8 mouse cellular contexts compared by ENCODE assay signal in the genomic region with DNA sequence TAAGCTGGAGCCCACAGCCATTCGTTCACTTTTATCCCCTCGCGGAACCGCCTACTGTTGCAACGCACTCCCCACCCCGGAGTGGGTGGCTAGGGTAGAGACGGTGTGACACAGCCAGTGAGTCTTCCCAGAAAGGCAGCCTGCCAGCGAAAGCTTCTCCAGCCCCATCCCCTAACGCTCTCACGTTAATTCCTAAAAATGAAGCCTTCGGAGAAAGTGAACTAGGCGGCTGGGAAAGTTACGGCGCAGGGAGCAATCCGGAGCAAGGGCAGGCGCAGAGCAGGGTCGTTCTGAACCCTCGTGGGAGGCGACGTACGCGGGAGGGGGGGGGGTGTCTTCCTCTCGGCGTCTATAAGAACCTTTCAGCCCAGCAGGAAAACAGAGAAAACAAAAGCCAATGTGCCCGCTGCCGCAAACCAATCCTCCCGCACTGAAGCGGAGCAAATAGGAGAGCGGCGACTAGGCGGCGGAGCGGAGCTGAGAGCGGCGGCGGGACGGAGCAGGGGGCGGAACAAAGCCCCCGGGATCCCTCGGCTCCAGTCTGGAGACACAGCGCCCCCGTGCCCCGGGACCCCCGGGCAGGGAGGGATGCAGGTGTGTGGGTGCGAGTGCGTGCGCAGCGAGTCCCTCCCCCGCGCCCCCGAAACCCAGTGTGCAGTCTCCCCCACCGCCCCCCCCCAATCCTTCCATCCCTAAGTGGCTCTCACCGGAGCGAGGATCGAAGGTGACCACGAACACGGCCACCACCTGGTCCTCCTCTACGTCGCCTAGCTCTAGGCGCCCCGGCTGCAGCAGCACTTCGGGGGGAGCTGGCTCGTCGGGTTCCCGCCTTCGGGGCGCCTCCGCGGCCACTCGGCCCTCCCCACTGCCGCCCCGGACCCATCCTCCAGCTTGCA. TPM values are rescaled to one million over a fixed set of nuclear protein-coding genes. Genes with fewer than 3 reads are reported as not detected.
DNase-seq lines count a peak whose midpoint lies in the region; ATAC-seq and TF ChIP-seq lines count a peak whose summit lies in the region.

No protein-coding gene starts in this region.

- peak overlapping the region; percentile 89 for H3K4me2 ChIP-seq in limb, embryonic 13.5 days (replicated peaks)
- H3K4me2 ChIP-seq in midbrain, embryonic 13.5 days (replicated peaks): peak overlapping the region; percentile 83
- H3K4me2 ChIP-seq in stomach, postnatal 0 days (replicated peaks; ENCODE audit: low read depth): peak overlapping the region; percentile 95

- peak overlapping the region; percentile 78 for H3K4me3 ChIP-seq in limb, embryonic 13.5 days
- peak overlapping the region; percentile 79 for H3K4me3 ChIP-seq in midbrain, embryonic 13.5 days (replicated peaks)
- H3K4me3 ChIP-seq in stomach, postnatal 0 days (ENCODE audit: low read depth, low read length): peak overlapping the region; percentile 88

- peak; percentile 73 for ATAC-seq in limb, embryonic 13.5 days (ENCODE audit: low FRiP score, low read depth)
- ATAC-seq in midbrain, embryonic 13.5 days: peak; percentile 85
- no peak; the same call in 1 of the 2 replicates for ATAC-seq in stomach, postnatal 0 days (ENCODE audit: low FRiP score, low TSS enrichment)

- WGBS in limb, embryonic 13.5 days: under 1% methylated on average over 69 of the region's 72 CpGs
- 0% methylated on average over 57 of the region's 72 CpGs for WGBS in midbrain, embryonic 13.5 days
- 2% methylated on average over 56 of the region's 72 CpGs for whole genome bisulfite sequencing in stomach, postnatal 0 days

- DNase-seq in layer of hippocampus, adult 11-12 months (ENCODE audit: low spot score): peak; percentile 63
- DNase-seq in layer of hippocampus, adult 9-10 months (ENCODE audit: low spot score): no peak
- peak; percentile 81 to 85 for DNase-seq in cerebellum, postnatal 25 days
- peak; percentile 35 for DNase-seq in gastrocnemius, postnatal 14 days
- peak; percentile 15 for DNase-seq in kidney, adult 11 months
- DNase-seq in stomach, postnatal 0 days (ENCODE audit: low spot score): peak; percentile 46

- TF ChIP-seq EP300 in stomach, postnatal 0 days (optimal IDR thresholded peaks at IDR 0.05): no peak

- H3K9ac ChIP-seq in limb, embryonic 13.5 days: peak overlapping the region; percentile 86
- peak overlapping the region; percentile 91 for H3K9ac ChIP-seq in midbrain, embryonic 13.5 days (replicated peaks)
- peak overlapping the region; percentile 79 for H3K9ac ChIP-seq in stomach, postnatal 0 days (ENCODE audit: low read length)

- H3K36me3 ChIP-seq in limb, embryonic 13.5 days: no peaks in the 10 kb centered on the region
- H3K36me3 ChIP-seq in midbrain, embryonic 13.5 days: no peaks in the 10 kb centered on the region
- H3K36me3 ChIP-seq in stomach, postnatal 0 days (ENCODE audit: control insufficient read depth, insufficient read depth, low read length): no peaks in the 10 kb centered on the region

- peaks cover 24% of the 10 kb centered on the region for H3K27me3 ChIP-seq in limb, embryonic 13.5 days
- peaks cover 14% of the 10 kb centered on the region for H3K27me3 ChIP-seq in midbrain, embryonic 13.5 days
- no peaks in the 10 kb centered on the region for H3K27me3 ChIP-seq in stomach, postnatal 0 days (ENCODE audit: control insufficient read depth, insufficient read depth, low read length)

- H3K4me1 ChIP-seq in limb, embryonic 13.5 days: peaks cover 22% of the 10 kb centered on the region
- H3K4me1 ChIP-seq in midbrain, embryonic 13.5 days (replicated peaks): peaks cover 32% of the 10 kb centered on the region
- H3K4me1 ChIP-seq in stomach, postnatal 0 days (replicated peaks; ENCODE audit: control insufficient read depth, insufficient read depth): no peaks in the 10 kb centered on the region

- no peaks in the 10 kb centered on the region for H3K9me3 ChIP-seq in limb, embryonic 13.5 days
- no peaks in the 10 kb centered on the region for H3K9me3 ChIP-seq in midbrain, embryonic 13.5 days
- H3K9me3 ChIP-seq in stomach, postnatal 0 days (ENCODE audit: control insufficient read depth, low read length): no peaks in the 10 kb centered on the region

- peak; percentile 38; the same call in 1 of the 2 replicates for TF ChIP-seq CTCF in stomach, postnatal 0 days (IDR thresholded peaks at IDR 0.05; ENCODE audit: low read depth)

- peak overlapping the region; percentile 39; the same call in 1 of the 2 replicates for H3K27ac ChIP-seq in limb, embryonic 13.5 days
- peak overlapping the region; percentile 91 for H3K27ac ChIP-seq in midbrain, embryonic 13.5 days
- H3K27ac ChIP-seq in stomach, postnatal 0 days (replicated peaks): peak overlapping the region; percentile 45

- intact Hi-C loops in gastrocnemius, postnatal 14 days (cut with DNase I; ENCODE audit: low total_unique reads): no loop called here

RNA-seq across cellular contexts. Expression of a gene that starts 0.5 kb away (rescaled TPM):
- 1 to 10 TPM; 1.8 to 2.0 TPM for total RNA-seq in gastrocnemius, postnatal 14 days (2021)
- polyA plus RNA-seq in limb, embryonic 13.5 days (2015; fragmentation: Nextera tagmentation; extraction: Ambion mirVana): 9.3 and 10.1 TPM in 2 replicates
- 14.2 and 14.3 TPM in 2 replicates for polyA plus RNA-seq in midbrain, embryonic 13.5 days (2015; fragmentation: Nextera tagmentation; extraction: Ambion mirVana)
- polyA plus RNA-seq in stomach, postnatal 0 days (2015; fragmentation: Nextera tagmentation; extraction: Ambion mirVana): 11.0 TPM in 2 replicates

RNA-seq across cellular contexts. Expression of a gene that starts 3.5 kb away (rescaled TPM):
- total RNA-seq in gastrocnemius, postnatal 14 days (2021): not detected
- not detected in 2 replicates for polyA plus RNA-seq in limb, embryonic 13.5 days (2015; fragmentation: Nextera tagmentation; extraction: Ambion mirVana)
- 0.13 and 0.15 TPM in 2 replicates for polyA plus RNA-seq in midbrain, embryonic 13.5 days (2015; fragmentation: Nextera tagmentation; extraction: Ambion mirVana)
- 0.05 TPM in 1 of 2 replicates, not detected in the other for polyA plus RNA-seq in stomach, postnatal 0 days (2015; fragmentation: Nextera tagmentation; extraction: Ambion mirVana)

RNA-seq across cellular contexts. Expression of a gene that starts 35.8 kb away (rescaled TPM):
- total RNA-seq in gastrocnemius, postnatal 14 days (2021): 10 to 100 TPM; 26.4 to 28.9 TPM
- 180 and 194 TPM in 2 replicates for polyA plus RNA-seq in limb, embryonic 13.5 days (2015; fragmentation: Nextera tagmentation; extraction: Ambion mirVana)
- 152 and 165 TPM in 2 replicates for polyA plus RNA-seq in midbrain, embryonic 13.5 days (2015; fragmentation: Nextera tagmentation; extraction: Ambion mirVana)
- 89.2 and 93.6 TPM in 2 replicates for polyA plus RNA-seq in stomach, postnatal 0 days (2015; fragmentation: Nextera tagmentation; extraction: Ambion mirVana)

RNA-seq across cellular contexts. Expression of a gene that starts 55.6 kb away (rescaled TPM):
- total RNA-seq in gastrocnemius, postnatal 14 days (2021): not detected
- not detected in 2 replicates for polyA plus RNA-seq in limb, embryonic 13.5 days (2015; fragmentation: Nextera tagmentation; extraction: Ambion mirVana)
- 0.15 TPM in 1 of 2 replicates, not detected in the other for polyA plus RNA-seq in midbrain, embryonic 13.5 days (2015; fragmentation: Nextera tagmentation; extraction: Ambion mirVana)
- not detected in 2 replicates for polyA plus RNA-seq in stomach, postnatal 0 days (2015; fragmentation: Nextera tagmentation; extraction: Ambion mirVana)

RNA-seq across cellular contexts. Expression of a gene that starts 57.9 kb away (rescaled TPM):
- not detected for total RNA-seq in gastrocnemius, postnatal 14 days (2021)
- not detected in 2 replicates for polyA plus RNA-seq in limb, embryonic 13.5 days (2015; fragmentation: Nextera tagmentation; extraction: Ambion mirVana)
- polyA plus RNA-seq in midbrain, embryonic 13.5 days (2015; fragmentation: Nextera tagmentation; extraction: Ambion mirVana): not detected in 2 replicates
- 0.10 TPM in 1 of 2 replicates, not detected in the other for polyA plus RNA-seq in stomach, postnatal 0 days (2015; fragmentation: Nextera tagmentation; extraction: Ambion mirVana)

Comparison
In these comparisons a context has a peak if more than half of its experiments do, and no peak if none do; other contexts are left out.
1. H3K27ac ChIP-seq: peak in every context shown above with its lines; median percentile 91 in midbrain, embryonic 13.5 days; 45 in stomach, postnatal 0 days; 39 in limb, embryonic 13.5 days.